Mouse (Mus musculus): ENCODE data around the gene Cdca4. TPM values are rescaled to one million over a fixed set of nuclear protein-coding genes. Genes with fewer than 3 reads are reported as not detected.

The Cdca4 gene
- 18.6 and 22.2 TPM in 2 replicates for polyA plus RNA-seq (2015; fragmentation: Nextera tagmentation; extraction: Ambion mirVana)

GRCm38 (mm10) chr12:112829244-112829864 lies at the start of gene Cdca4:
Gene Cdca4, minus strand, starts transcription at chr12:112829423.

GRCm38 (mm10) chr12:112868178-112869087 lies 39.2 kb upstream of the Cdca4 start, which contains the start of gene Gpr132:
Gene Gpr132, minus strand, starts transcription at chr12:112868228.

GRCm38 (mm10) chr12:112808587-112809364 lies 20.4 kb downstream of the Cdca4 start, which contains the start of gene Clba1:
Gene Clba1, plus strand, starts transcription at chr12:112808937.

GRCm38 (mm10) chr12:112801864-112802846 lies 27.1 kb downstream of the Cdca4 start, which contains the start of gene Ahnak2:
Gene Ahnak2, minus strand, starts transcription at chr12:112802657.

Other genes with a start within 250 kb of the Cdca4 start
- gene Inf2, start 240.6 kb downstream of the Cdca4 start, polyA plus RNA-seq (2015; fragmentation: Nextera tagmentation; extraction: Ambion mirVana): 3.1 and 3.5 TPM in 2 replicates
- 273 and 281 TPM in 2 replicates for gene Adssl1, start 209.4 kb downstream of the Cdca4 start, polyA plus RNA-seq (2015; fragmentation: Nextera tagmentation; extraction: Ambion mirVana)
- gene Siva1, start 184.7 kb downstream of the Cdca4 start, polyA plus RNA-seq (2015; fragmentation: Nextera tagmentation; extraction: Ambion mirVana): 70.6 and 72.1 TPM in 2 replicates
- 80.8 and 86.8 TPM in 2 replicates for gene Akt1, start 154.5 kb downstream of the Cdca4 start, polyA plus RNA-seq (2015; fragmentation: Nextera tagmentation; extraction: Ambion mirVana)
- 3.2 and 3.6 TPM in 2 replicates for gene Zbtb42, start 150.6 kb downstream of the Cdca4 start, polyA plus RNA-seq (2015; fragmentation: Nextera tagmentation; extraction: Ambion mirVana)
- gene Cep170b, start 109.0 kb downstream of the Cdca4 start, polyA plus RNA-seq (2015; fragmentation: Nextera tagmentation; extraction: Ambion mirVana): 2.1 and 2.3 TPM in 2 replicates
- 14.3 and 15.0 TPM in 2 replicates for gene Pld4, start 68.8 kb downstream of the Cdca4 start, polyA plus RNA-seq (2015; fragmentation: Nextera tagmentation; extraction: Ambion mirVana)
- 3.0 and 4.7 TPM in 2 replicates for gene Ahnak2, start 26.8 kb downstream of the Cdca4 start, polyA plus RNA-seq (2015; fragmentation: Nextera tagmentation; extraction: Ambion mirVana)
- gene Clba1, start 20.5 kb downstream of the Cdca4 start, polyA plus RNA-seq (2015; fragmentation: Nextera tagmentation; extraction: Ambion mirVana): 0.79 and 1.7 TPM in 2 replicates
- 0.09 and 0.13 TPM in 2 replicates for gene Gpr132, start 38.8 kb upstream of the Cdca4 start, polyA plus RNA-seq (2015; fragmentation: Nextera tagmentation; extraction: Ambion mirVana)
- gene Jag2, start 100.4 kb upstream of the Cdca4 start, polyA plus RNA-seq (2015; fragmentation: Nextera tagmentation; extraction: Ambion mirVana): 9.8 and 12.6 TPM in 2 replicates
- gene Nudt14, start 112.7 kb upstream of the Cdca4 start, polyA plus RNA-seq (2015; fragmentation: Nextera tagmentation; extraction: Ambion mirVana): 53.9 and 60.7 TPM in 2 replicates
- 17.0 and 18.0 TPM in 2 replicates for gene Btbd6, start 147.1 kb upstream of the Cdca4 start, polyA plus RNA-seq (2015; fragmentation: Nextera tagmentation; extraction: Ambion mirVana)
- gene Brf1, start 171.3 kb upstream of the Cdca4 start, polyA plus RNA-seq (2015; fragmentation: Nextera tagmentation; extraction: Ambion mirVana): 33.7 and 39.6 TPM in 2 replicates
- gene Pacs2, start 185.1 kb upstream of the Cdca4 start, polyA plus RNA-seq (2015; fragmentation: Nextera tagmentation; extraction: Ambion mirVana): 14.8 and 16.7 TPM in 2 replicates
- not detected in 2 replicates for gene Tex22, start 245.1 kb upstream of the Cdca4 start, polyA plus RNA-seq (2015; fragmentation: Nextera tagmentation; extraction: Ambion mirVana)